Mouse (Mus musculus): ENCODE results near the gene Psmf1. TPM values are rescaled to one million over a fixed set of nuclear protein-coding genes. Genes with fewer than 3 reads are reported as not detected.
A peak's percentile ranks its signal among the peaks of the same experiment; 100 is the strongest.

Psmf1 gene
- 10 to 100 TPM; 31.3 to 33.7 TPM for total RNA-seq (2021)

GRCm38 (mm10) chr2:151743845-151744244 lies at the start of gene Psmf1:
TSS of gene Psmf1 (minus strand) at chr2:151744186.
- no peak for DNase-seq

- no peak for DNase-seq
Observed at GRCm38 (mm10) chr2:151791156-151791555, 47.2 kb upstream of the Psmf1 start.

GRCm38 (mm10) chr2:151790169-151790568 lies 46.2 kb upstream of the Psmf1 start:
- DNase-seq = no peak

DNA sequence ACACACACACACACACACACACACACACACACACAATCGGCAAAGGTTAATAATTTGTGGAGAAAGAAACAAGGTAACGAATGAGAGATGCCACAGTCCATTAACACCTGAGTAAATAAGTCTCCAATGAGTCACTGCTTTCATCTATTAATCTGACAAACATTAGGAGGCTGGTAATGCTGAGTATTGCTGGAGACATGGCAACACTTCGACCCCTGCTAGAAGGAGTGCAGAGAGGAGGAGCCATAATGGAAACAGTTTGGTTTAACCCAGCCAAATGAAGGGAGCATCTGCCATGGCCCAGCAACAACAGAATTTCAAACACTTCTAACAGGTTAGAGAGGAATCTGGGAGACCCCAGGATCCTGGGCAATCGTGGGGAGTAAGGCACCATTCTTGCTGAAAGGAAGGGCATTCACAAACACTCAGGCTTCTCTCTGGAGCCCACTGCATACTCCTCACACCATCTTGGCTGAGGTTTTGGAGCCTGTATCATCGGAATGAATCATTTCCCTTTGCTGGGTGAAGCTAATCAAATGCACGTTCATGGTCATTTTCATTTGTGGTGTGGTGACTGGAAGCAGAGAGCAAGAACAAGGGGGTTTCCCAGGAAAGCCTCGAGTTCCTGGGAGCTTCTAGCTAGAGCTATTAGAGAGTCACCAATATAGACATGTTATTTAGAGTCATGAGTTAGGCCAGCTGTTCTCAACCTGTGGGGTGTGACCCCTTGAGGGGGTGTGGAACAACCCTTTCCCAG lies 44.4 kb upstream of the Psmf1 start:
- DNase-seq = no peak

- DNase-seq = no peak
Observed at GRCm38 (mm10) chr2:151783493-151783892, 39.5 kb upstream of the Psmf1 start.

- DNase-seq = no peak
Observed at GRCm38 (mm10) chr2:151777366-151777765, 33.4 kb upstream of the Psmf1 start.

- peak; percentile 29 to 35 for DNase-seq
Observed at GRCm38 (mm10) chr2:151773476-151773875, 29.5 kb upstream of the Psmf1 start.

DNA sequence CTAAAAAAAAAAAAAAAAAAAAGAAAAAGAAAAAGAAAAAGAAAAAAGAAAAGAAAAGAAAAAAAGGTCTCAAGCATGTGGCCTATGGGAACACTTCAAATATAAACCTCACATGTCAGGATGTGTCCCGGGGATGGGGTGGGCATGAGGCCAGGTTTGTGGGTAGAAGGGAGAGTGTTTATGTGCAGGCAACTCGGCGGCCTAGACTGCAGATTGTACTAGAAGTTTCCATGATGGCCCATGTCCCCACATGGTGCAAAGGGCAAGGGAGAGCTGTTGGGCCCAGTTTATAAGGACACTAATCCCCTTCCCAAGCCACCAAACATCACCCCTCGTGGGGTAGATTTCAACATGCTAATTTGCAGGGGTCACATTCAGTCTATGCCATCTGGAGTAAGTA lies 28.2 kb upstream of the Psmf1 start:
- no peak for DNase-seq

GRCm38 (mm10) chr2:151764557-151764956 lies 20.6 kb upstream of the Psmf1 start:
- no peak for DNase-seq

- no peak for DNase-seq
Observed at GRCm38 (mm10) chr2:151758806-151759353, 14.9 kb upstream of the Psmf1 start.

DNA sequence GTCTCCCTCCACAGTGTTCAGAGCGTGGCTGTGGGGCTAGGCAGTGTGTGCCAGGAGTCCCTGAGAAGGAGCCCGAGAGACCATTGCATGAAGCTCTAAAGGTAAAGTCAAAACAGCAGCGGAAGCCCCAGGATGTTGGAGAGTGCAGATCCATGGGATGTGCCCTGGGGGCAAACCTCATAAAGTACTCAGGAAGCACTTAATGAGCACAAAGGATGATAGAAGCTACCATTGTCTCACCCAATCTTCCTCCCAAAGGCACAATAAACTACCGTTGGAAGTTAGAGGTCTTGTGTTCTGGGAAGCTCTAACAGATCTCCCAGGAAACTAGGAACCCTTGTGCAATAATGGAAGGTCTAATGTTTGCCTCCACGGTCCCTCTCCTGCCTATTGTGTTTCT lies 13.5 kb upstream of the Psmf1 start:
- no peak for DNase-seq

- no peak for DNase-seq
Observed at GRCm38 (mm10) chr2:151756277-151757061, 12.5 kb upstream of the Psmf1 start.

- no peak for DNase-seq
Observed at GRCm38 (mm10) chr2:151751330-151751729, 7.3 kb upstream of the Psmf1 start.

GRCm38 (mm10) chr2:151747847-151748705 lies 4.1 kb upstream of the Psmf1 start:
- DNase-seq = peak; percentile 71 to 77

- no peak for DNase-seq
Observed at GRCm38 (mm10) chr2:151742850-151743679, 921 bp downstream of the Psmf1 start.

DNA sequence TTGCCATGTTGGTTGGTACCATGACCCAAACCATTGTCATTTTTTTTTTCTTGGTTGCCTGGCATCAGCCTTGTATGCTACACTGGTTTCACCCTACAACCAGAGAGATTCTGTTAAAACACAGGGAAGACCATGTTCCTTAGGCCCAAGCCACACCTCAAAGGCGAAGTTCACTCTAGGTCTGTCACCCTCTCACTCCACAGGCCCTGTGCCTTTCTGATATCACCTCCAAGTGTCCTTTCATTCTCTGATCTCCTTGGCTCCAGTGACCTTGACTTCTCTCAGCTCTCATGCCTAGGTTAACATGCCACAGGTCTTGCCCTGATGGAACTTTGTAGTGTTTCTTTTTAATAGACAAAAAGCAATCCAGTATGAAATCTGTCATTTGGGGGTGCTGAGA lies 1.9 kb downstream of the Psmf1 start:
- no peak for DNase-seq

DNA sequence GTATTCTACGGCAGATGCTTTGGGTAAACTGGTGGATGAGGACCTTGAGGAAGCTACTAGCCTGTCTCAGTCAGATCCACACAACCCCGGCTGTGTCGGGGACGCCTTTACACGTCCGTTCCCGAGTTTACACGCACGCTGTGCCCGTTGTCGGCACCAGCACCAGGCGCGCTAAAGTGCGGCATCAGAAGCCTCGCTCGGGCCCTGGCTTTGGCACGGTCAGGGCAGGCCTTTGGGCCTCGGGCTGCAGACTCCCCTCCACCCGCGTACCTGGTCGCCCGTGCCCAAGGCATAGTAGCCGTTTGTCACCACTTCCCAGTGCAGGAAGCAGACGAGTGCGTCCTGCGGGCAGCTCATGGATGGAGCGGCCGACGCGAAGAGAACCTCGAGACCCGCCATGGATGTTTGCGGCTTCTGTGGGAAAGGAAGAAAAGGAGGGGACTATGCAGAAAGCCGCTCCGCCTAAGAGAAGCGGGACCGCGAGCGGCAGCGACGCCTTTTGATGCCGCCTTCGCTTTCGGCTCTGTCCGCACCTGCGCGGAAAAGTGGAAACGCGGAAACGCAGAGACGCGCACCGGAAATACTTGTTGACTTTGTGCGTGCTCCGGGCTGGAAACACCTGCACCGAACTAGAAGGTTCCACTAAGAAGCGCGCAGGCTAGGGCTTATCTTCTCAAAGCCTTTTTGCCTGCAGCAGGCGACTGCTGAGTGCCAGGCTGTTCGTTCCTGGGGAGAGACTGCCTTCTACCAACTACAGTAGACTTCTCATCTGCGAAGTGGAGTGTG lies 3.1 kb downstream of the Psmf1 start:
- peak; percentile 89 to 90 for DNase-seq

DNA sequence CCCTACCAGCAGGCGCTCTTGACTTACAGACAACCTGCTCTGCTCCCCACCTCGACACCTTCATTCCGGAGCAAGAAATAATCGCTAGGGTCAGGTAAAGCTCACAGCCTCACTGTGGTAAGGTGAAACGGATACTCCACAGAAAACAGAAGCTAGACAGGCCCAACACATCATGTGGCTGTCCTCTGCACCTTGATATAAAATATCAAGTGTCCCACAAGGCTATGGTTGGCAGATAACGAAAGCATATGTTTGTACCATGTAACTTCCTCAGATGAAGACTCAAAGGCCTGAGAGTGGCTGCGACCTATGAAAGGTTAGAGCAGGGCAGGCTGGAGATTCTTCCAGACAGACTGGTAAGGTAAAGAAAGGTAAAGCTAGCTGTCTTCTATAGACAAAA lies 4.5 kb downstream of the Psmf1 start:
- DNase-seq = no peak

- DNase-seq = no peak
Observed at GRCm38 (mm10) chr2:151739081-151739480, 4.9 kb downstream of the Psmf1 start.

DNA sequence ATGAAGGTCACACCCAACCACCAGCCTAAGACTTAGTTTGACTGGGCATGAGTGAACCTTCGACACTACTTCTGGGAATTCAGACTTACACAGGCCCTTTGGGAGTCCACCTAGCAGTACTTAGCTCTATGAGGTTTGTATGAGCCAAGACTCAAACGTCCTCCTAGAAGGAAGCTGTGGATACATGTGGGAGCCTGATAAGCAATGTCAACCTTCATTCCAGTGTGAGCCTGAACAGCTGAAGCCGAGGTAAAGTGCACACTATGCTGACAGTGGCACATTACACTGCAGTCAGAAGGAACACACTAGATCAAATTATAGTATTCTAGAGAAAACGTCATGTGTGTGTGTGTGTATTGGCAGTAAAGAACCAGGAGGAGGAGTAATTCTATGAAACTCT lies 5.5 kb downstream of the Psmf1 start:
- DNase-seq = no peak

- DNase-seq = no peak
Observed at GRCm38 (mm10) chr2:151735422-151735821, 8.6 kb downstream of the Psmf1 start.
